Mouse (Mus musculus): ENCODE data around the gene Nepro.
A peak's percentile ranks its signal among the peaks of the same experiment; 100 is the strongest.

The Nepro gene

GRCm38 (mm10) chr16:44716305-44717140 is 7.6 kb upstream of the Nepro start:
- no peak for DNase-seq

- DNase-seq: no peak
Measured at GRCm38 (mm10) chr16:44717141-44717634, 6.9 kb upstream of the Nepro start.

- DNase-seq: no peak
Measured at GRCm38 (mm10) chr16:44717838-44718237, 6.3 kb upstream of the Nepro start.

- DNase-seq: no peak
Measured at GRCm38 (mm10) chr16:44719349-44719748, 4.8 kb upstream of the Nepro start.

- no peak for DNase-seq
Measured at GRCm38 (mm10) chr16:44720518-44720917, 3.6 kb upstream of the Nepro start.

GRCm38 (mm10) chr16:44722666-44723065 is 1.4 kb upstream of the Nepro start:
- no peak for DNase-seq

- no peak for DNase-seq
Measured at GRCm38 (mm10) chr16:44724847-44725246, 746 bp downstream of the Nepro start.

GRCm38 (mm10) chr16:44725286-44726223 is 1.5 kb downstream of the Nepro start:
- peak; percentile 13 to 22 for DNase-seq

- no peak for DNase-seq
Measured at GRCm38 (mm10) chr16:44727525-44727924, 3.4 kb downstream of the Nepro start.

GRCm38 (mm10) chr16:44734059-44734458 is 10.0 kb downstream of the Nepro start:
- DNase-seq: no peak

- DNase-seq: no peak
Measured at GRCm38 (mm10) chr16:44735676-44736075, 11.6 kb downstream of the Nepro start.

- no peak for DNase-seq
Measured at GRCm38 (mm10) chr16:44736118-44736517, 12.0 kb downstream of the Nepro start.

GRCm38 (mm10) chr16:44742753-44743152 is 18.7 kb downstream of the Nepro start:
- no peak for DNase-seq

- no peak for DNase-seq
Measured at GRCm38 (mm10) chr16:44745471-44745865, 21.4 kb downstream of the Nepro start.

- peak; percentile 65 to 73 for DNase-seq
Measured at GRCm38 (mm10) chr16:44745866-44746562, 21.9 kb downstream of the Nepro start, which contains the start of gene Gtpbp8. Gene Gtpbp8 (minus strand): TSS chr16:44746363.

- DNase-seq: no peak
Measured at GRCm38 (mm10) chr16:44748007-44748406, 23.9 kb downstream of the Nepro start.

- DNase-seq: no peak
Measured at GRCm38 (mm10) chr16:44757700-44758099, 33.6 kb downstream of the Nepro start.

GRCm38 (mm10) chr16:44761811-44762210 is 37.7 kb downstream of the Nepro start:
- DNase-seq: no peak

GRCm38 (mm10) chr16:44765555-44766319 is 41.6 kb downstream of the Nepro start, which contains the start of gene Cd200r1:
Gene Cd200r1 (plus strand): TSS chr16:44765736.
- DNase-seq: peak in 1 of 2 experiments; percentile 16

GRCm38 (mm10) chr16:44766320-44766892 is 42.3 kb downstream of the Nepro start:
- no peak for DNase-seq

GRCm38 (mm10) chr16:44767506-44767905 is 43.4 kb downstream of the Nepro start:
- no peak for DNase-seq

Measured in thymus, adult 18-20 months (tissue).